Mouse (Mus musculus): ENCODE measurements around the gene Nup107.
"Not testable (repeated sequence)": the region's sequence is repeated elsewhere in the genome, so short reads cannot be mapped to it uniquely, and the experiment has no call there.

Gene Nup107

DNA sequence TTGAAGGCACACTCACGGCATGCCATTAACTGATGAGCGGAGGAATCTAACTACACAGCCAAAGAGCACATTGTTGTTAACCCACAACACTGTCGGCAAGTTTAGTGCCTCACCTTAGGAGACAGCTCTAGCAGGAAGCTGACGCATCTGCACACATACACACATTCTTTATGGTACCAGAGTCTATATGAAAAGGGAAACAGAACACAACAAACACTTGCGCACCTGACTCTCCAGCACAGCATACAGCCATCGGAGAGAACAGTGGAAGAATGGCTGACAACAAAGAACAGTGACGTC, 24.4 kb downstream of the Nup107 start:
- in situ Hi-C loops (cut with MboI; ENCODE audit: low pct_unique_long_range_greater_than_20kb in 1 of 2, low sequenced_read_pairs in 2 of 2, unreplicated experiment in 1 of 2): no loop called here

DNA sequence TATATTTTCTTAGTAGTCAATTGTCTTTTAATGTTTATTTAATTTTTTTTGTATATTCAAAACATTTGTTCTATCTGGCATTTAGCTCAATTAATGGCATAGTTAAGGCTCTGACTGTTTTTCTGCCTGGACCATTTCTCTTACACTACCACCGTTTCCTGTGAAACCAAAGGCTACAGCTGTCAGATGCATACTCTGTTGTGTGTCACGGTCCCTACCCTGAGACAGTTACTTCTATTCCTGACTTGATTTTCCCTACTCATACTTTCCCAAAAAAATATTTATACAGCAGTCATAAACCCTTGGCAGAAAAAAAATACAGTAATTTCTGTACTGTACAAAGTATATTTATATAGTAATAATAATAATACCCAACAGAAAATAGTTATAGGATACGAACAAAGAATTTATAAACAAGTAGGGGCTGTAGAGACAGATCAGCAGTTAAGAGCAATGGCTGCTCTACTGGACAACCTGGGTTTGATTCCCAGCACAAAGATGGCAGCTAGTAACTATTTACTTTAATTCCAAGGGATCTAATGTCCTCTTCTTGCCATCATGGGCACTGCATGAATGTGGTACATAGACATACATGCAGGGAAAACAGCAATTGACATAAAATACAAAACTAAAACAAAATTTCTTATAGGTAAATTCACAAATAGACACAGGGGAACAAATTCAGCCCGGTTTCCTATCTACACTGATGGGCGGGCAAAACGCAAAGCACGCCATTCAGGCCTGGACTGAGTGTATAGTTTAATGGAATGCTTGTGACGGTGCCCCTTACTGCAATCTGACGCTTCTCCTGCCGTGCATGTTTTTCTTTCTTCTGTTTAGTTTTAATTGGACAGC, 25.0 kb downstream of the Nup107 start:
- in situ Hi-C loops (cut with MboI; ENCODE audit: low pct_unique_long_range_greater_than_20kb in 1 of 2, low sequenced_read_pairs in 2 of 2, unreplicated experiment in 1 of 2): no loop called here

DNA sequence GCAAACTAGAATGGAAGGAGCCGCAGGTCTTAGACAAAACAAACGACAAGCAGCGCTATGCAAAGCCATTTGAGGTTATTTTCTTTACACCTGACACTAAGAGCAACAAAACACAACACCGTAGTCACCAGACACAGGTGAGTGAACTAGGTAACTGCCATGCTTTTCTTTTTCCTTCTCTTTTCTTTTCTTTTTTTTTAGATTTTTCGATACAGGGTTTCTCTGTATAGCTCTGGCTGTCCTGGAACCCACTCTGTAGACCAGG, 25.7 kb downstream of the Nup107 start:
- in situ Hi-C loops (cut with MboI; ENCODE audit: low pct_unique_long_range_greater_than_20kb in 1 of 2, low sequenced_read_pairs in 2 of 2, unreplicated experiment in 1 of 2): no loop called here

DNA sequence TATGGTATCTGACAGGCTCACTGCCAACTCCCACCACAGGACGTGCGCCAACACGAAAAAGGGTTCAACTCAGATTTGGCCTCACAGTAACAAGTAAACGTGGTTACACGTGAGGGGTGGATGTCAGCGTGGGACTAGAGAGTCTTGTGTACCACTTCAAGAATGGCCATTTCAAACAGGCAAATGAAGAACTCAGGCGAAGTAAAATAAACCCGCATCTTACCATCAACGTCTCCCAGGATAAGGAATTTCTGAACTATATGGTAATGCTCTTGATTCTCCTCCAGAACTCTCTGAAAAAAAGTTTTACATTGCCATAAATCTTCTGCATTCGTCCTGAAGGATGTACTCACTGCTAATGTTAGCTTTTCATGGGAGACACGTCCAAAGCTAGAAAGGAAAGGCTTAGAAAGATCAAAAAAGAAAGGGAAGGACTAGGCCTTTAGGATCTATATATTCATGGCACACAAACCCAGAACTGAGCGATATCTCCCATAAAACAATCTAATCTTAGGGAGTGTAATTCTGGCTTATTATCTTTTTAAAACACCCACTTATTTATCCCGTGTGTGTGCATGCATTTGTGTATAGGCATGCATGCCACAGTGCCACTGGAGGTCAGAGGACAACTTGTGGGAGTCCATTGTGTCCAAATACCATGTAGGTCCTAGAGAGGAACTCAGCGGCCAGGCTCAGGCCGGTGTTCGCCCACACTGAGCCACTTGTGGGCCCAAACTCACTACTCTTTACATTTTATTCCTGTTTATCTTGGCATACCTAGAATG, 26.2 kb downstream of the Nup107 start:
- in situ Hi-C loops (cut with MboI; ENCODE audit: low pct_unique_long_range_greater_than_20kb in 1 of 2, low sequenced_read_pairs in 2 of 2, unreplicated experiment in 1 of 2): no loop called here

- in situ Hi-C loops (cut with MboI; ENCODE audit: low pct_unique_long_range_greater_than_20kb in 1 of 2, low sequenced_read_pairs in 2 of 2, unreplicated experiment in 1 of 2): no loop called here
Observed at GRCm38 (mm10) chr10:117765116-117765894, 27.2 kb downstream of the Nup107 start.

- in situ Hi-C loops (cut with MboI; ENCODE audit: low pct_unique_long_range_greater_than_20kb in 1 of 2, low sequenced_read_pairs in 2 of 2, unreplicated experiment in 1 of 2): no loop called here
Observed at GRCm38 (mm10) chr10:117764598-117764997, 27.9 kb downstream of the Nup107 start.

DNA sequence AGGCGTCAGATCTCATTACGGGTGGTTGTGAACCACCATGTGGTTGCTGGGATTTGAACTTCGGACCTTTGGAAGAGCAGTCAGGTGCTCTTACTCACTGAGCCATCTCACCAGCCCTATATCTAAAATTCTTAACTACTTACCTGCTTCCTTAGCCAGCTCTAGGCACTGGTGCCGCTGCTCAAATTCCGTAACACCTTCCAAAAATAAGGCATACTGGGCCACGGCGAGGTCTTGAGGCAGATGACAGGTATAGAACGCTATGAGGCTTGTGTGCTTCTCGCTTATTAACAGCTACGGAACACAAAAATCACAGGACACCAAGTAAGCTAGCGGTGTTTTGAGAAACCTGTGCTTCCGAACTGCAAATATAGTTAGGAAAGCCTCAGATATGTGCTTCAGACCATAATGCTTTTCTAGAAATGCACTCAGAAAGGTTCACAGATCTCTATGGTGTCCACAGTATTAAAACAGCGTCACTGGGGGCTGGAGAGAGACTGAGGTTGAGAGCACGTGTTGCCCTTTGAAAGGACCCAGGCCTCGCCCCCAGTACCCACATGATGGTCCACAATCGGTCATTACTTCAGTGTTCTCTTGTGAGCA, 28.8 kb downstream of the Nup107 start:
- in situ Hi-C loops (cut with MboI; ENCODE audit: low pct_unique_long_range_greater_than_20kb in 1 of 2, low sequenced_read_pairs in 2 of 2, unreplicated experiment in 1 of 2): no loop called here

DNA sequence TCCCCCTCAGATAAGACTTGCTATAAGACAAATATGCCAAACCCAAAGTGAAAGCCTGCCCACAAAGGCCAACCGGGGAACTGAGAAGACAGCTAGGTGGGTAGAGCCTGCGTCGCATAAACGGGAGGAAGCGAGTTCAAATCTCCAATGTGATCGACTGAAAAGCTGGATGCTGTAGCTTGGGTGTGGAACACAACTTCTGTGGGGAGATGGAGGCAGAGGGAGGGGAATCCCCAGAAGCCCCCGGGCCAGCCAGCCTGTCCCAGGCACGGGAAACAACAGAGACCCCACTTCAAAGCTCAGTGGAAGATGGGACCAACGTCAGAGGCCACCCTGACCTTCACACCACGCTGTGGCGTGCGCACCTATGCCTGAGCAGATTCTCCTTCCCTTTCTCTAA, 29.5 kb downstream of the Nup107 start:
- in situ Hi-C loops (cut with MboI; ENCODE audit: low pct_unique_long_range_greater_than_20kb in 1 of 2, low sequenced_read_pairs in 2 of 2, unreplicated experiment in 1 of 2): no loop called here

DNA sequence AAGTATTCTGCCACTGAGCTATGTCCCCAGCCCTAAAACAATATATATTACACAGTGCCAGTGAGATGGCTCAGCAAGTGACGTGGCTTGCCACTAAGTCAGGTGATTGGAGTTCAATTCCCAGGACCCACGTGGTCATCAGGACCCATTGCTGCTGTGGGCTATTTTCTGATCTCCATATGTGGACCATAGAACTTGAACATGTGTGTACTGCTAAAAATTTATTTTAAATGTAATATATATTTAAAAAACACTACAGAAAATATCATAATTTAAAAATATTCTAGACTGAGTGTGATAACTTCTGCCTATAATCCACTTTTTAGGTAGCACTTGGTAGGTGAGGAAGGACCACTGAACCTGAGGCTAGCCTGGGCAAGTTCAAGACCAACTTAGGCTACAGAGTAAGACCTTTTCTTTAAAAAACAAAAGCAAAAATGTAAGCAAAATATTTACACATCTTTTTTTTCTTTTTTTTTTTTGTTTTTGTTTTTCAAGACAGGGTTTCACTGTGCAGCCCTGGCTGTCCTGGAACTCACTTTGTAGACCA, 30.1 kb downstream of the Nup107 start:
- in situ Hi-C loops (cut with MboI; ENCODE audit: low pct_unique_long_range_greater_than_20kb in 1 of 2, low sequenced_read_pairs in 2 of 2, unreplicated experiment in 1 of 2): no loop called here

- in situ Hi-C loops (cut with MboI; ENCODE audit: low pct_unique_long_range_greater_than_20kb in 1 of 2, low sequenced_read_pairs in 2 of 2, unreplicated experiment in 1 of 2): no loop called here
Observed at GRCm38 (mm10) chr10:117761551-117761950, 31.0 kb downstream of the Nup107 start.

- in situ Hi-C loops (cut with MboI; ENCODE audit: low pct_unique_long_range_greater_than_20kb in 1 of 2, low sequenced_read_pairs in 2 of 2, unreplicated experiment in 1 of 2): no loop called here
Observed at GRCm38 (mm10) chr10:117760831-117761335, 31.6 kb downstream of the Nup107 start.

DNA sequence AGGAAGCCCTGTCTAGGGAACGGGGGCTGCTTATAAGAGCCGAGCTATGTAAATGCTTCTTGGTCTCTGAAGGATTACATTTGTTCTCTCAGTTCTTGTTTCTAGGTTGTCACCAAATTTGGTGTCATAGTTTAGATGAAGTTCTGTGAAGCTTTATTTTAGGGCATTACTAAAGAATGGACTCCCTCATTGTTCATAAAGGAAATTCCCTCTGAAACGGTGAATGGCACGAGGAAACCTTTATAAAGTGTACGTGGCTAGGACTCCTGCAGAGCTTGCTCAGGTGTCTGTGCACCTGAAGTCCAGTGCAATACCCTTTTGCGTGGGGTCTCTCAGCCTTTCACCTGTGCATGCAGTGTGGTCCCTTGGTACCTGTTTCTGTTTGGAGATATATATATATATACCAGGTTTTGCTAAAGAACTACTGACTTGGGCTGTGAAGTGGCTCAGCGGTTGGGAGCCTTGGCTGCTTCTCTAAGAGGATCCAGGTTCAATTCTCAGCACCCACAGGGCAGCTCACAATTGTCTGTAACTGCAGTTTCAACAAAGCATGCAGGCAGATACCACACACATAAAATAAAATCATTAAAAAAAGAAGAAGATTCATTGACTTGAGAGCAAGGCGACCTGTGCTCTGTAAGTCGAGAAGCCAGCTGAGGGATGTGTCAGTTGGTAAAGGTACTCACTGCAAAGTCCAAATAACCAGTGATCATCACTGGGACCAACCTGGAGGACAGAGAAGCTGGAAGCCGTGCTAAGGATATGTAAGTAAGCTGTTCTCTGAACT, 32.5 kb downstream of the Nup107 start:
- in situ Hi-C loops (cut with MboI; ENCODE audit: low pct_unique_long_range_greater_than_20kb in 1 of 2, low sequenced_read_pairs in 2 of 2, unreplicated experiment in 1 of 2): no loop called here

DNA sequence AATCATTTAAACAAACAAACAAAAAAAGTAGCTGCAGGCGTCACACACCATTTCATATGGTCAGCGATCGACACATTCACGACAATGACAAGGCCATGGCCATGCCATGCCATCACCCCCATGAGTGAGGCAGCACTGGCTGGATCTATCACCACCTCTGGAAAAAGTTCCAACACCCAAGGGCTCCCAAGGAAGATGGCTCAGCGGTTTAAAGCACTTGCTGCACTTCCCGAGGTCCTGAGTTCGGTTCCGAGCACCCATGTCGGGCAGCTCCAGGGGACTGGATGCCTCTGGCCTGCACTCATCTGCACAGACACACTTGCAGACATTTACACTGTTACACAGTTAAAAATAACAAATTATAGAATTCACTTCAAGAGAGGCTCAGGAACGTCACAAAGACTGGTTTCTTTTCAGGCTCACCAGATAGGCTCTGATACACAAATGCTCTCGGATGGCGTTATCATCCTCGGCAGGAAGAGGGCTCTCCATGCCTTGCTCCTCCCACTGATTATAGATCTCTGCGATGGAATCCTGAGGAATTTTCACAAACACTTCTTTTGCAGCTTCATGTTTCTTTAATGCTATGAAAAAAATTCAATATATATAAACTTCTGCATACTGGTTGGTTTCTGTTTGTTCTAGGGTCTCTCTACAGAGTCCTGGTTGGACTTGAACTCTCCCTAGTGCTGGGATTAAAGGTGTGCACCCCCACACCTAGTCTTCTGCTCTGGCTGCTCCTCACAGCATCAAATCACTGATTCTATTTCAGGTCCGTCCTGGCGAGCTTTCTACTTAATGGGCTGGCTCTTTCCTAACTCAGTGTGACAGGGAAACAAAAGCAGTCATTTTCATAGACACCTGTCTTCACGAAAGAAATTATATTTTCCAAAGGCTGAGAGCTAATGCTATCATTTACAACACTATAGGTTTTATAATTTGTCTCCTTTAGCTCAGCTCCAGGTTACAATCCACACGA, 33.5 kb downstream of the Nup107 start:
- in situ Hi-C loops (cut with MboI; ENCODE audit: low pct_unique_long_range_greater_than_20kb in 1 of 2, low sequenced_read_pairs in 2 of 2, unreplicated experiment in 1 of 2): no loop called here

GRCm38 (mm10) chr10:117758344-117758743, 34.2 kb downstream of the Nup107 start:
- in situ Hi-C loops (cut with MboI; ENCODE audit: low pct_unique_long_range_greater_than_20kb in 1 of 2, low sequenced_read_pairs in 2 of 2, unreplicated experiment in 1 of 2): not testable (repeated sequence)

GRCm38 (mm10) chr10:117757796-117758342, 34.6 kb downstream of the Nup107 start:
- in situ Hi-C loops (cut with MboI; ENCODE audit: low pct_unique_long_range_greater_than_20kb in 1 of 2, low sequenced_read_pairs in 2 of 2, unreplicated experiment in 1 of 2): no loop called here

GRCm38 (mm10) chr10:117757259-117757658, 35.2 kb downstream of the Nup107 start:
- in situ Hi-C loops (cut with MboI; ENCODE audit: low pct_unique_long_range_greater_than_20kb in 1 of 2, low sequenced_read_pairs in 2 of 2, unreplicated experiment in 1 of 2): no loop called here

GRCm38 (mm10) chr10:117756784-117757183, 35.7 kb downstream of the Nup107 start:
- in situ Hi-C loops (cut with MboI; ENCODE audit: low pct_unique_long_range_greater_than_20kb in 1 of 2, low sequenced_read_pairs in 2 of 2, unreplicated experiment in 1 of 2): no loop called here

Measured in mouse embryonic stem cell (cell line).